Mouse (Mus musculus) lung, postnatal 4 days (tissue): ENCODE measurements at regions not wholly inside any gene's neighbourhood (a gene's known extent, or its start where the extent isn't known, plus 50 kb on each side); places are given as distances from the start of the nearest gene placed in this dataset.

ENCODE experiments used
- DNase-seq, 2 experiments: peaks; one replicate each; pipeline ENCODE4 v3.0.0; 2021

DNA sequence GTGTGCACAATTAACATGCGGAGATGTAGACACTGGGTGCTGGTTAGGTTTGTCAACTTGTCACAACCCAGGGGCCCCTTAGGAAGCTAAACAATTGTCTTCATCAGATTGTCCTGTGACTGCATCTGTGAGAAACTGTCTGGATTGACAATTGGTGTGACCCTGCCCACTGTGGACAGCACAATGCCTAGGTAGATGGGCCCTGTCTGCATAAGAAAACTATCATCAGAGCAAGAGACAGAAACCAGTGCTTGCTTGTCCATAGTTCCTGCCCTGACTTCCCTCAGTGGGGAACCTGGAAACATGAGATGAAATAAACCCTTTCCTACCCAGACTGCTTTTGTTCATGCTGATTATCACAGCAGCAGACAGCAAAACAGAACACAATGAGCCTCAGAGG is 63.5 kb upstream of the Tyw5 start:
- DNase-seq = no peak

DNA sequence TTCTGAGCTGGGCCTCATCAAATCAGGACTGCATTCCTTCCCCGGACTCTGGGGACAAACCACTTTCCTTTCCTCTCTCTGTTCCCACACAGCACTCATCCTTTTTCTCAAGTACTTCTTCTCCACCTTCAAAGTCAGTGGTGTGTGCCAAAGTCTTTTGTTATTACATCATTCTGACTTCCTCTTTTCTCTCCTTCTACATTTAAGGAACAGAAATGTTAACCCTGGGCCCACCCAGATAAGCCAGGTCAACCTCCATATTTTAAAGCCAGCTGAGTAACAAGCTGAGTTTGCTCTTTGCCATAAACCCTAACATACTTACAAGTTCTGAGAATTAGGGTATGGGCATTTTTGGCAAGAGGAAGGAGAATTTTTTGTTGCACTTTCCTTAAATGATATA is 65.3 kb upstream of the Tyw5 start:
- no peak for DNase-seq

DNA sequence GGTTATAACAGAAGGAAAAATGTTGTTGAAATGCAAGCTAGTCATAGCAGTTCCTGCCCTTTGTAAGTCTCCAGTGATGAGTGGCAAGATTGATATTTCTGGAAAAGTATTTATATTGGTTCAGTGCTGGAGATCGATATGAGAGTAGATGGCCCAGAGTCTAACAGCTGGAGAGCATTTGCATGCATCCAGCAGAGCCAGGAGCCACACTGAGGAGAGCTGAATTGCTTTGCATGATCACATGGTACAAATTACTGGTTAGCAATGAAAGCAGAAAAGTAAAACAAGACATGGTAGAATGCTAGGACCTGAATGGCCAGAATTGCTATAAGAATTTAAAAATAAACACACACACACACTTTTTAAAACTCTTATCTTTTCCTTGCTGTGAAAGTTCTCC is 70.8 kb upstream of the Tyw5 start:
- no peak for DNase-seq

DNA sequence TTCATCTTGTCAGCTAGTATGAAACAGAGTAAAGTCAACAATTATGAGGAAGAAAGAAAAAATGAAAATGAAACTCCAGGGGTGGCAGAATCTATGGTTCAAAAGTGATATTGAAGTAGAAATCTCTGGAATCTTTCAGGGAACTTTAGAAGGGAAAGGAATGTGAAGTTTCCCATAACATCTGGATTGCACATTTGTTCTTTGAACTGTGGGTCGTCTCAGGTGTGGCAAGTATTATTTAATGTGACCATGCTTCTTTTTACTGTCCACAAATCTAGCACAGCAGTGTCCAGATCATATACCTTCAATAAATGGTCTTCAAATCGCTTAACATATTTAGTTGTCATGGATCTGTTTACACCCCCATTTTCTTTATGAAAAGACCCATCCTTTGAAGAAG is 71.2 kb upstream of the Tyw5 start:
- no peak for DNase-seq

DNA sequence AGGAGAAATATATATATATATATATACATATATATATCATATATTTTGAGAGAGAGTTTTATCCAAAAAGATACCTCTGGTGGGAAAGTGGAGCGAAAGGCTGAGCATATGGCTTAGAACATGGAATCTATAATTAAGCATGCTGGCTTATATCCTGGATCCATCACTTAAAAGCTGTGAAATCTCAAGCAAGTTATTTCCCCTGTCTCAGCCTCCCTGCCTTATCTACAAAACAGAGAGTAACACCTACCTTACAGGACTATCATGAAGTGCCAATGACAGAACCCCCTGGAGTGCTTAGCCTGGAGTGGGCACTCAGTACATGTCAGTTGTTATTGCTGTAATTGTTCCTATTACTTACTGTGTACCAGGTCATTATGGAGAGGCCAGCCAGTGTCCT is 71.9 kb upstream of the Tyw5 start:
- no peak for DNase-seq

DNA sequence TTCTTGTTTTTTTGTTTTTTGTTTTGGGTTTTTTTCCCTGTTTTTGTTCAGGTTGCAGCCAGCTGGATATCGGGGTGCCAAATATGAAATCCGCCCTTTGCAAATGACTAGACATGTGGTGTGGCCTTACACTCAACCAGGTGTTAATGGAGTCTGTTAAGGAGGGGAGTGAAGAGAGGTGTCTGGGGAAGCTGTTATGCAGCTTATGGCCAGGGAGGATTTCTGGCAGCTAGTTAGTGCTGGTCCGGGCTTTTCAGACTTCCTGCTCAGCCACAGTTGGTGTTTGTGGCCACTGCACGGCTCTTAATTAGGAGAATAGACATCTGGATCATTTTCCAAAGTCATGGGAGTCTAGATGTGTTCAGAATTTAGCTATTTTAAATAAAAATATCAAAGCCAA is 72.7 kb upstream of the Tyw5 start:
- no peak for DNase-seq

DNA sequence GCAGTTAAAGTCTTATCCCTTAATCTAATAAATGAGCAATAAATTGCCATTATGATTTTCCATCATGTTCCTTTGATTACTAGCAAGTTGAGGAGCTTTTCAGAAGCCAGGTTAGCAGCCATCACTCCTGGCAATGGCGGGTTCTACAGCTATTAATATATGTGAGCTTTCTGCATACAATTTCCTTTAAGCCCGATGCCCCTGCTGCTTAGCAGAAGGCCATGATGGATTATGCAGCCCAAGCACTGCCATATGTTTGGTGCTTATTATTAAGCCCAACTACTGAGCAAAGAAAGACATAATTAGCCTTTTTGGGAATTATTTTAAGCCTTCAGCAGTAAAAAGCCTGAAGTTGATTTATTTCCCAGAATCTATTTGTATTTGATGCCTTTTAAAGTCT is 82.3 kb upstream of the Tyw5 start:
- no peak for DNase-seq

DNA sequence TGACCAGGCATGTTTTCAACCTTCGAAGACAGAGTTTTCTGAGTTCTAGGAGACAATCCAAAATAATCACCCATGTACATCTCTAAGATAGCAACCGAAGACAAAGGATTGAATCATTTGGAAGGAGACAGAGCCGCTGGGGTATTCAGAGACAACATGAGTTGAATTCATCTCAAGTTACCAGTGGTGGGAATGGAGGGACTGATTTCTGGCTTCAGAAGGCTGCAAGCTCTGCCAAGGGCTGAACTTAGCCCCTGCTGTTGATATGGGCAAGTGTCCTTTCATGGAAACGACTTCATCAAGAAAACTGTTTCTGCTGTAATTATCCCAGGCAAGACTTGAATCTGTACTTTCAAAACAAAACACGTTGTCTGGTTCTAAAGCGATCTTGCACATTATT is 82.7 kb upstream of the Tyw5 start:
- no peak for DNase-seq

DNA sequence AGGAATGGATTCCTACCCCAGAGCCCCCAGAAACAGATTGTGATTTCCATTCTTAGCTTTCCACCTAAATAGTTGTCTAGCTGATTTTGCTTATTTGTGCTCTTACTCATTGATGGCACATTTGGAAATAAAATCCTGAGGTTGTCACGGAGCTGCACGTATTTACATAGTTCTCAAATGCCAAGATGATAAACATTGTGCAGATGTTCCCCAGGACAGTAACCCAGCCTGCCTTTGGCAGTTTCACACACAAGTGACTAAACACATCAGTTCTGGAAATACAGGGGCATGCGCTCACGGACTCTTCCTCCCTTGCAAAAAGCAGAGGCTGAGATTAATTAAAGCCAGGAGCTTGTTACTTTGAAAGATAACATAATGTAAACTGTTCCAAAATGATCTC is 83.1 kb upstream of the Tyw5 start:
- no peak for DNase-seq

DNA sequence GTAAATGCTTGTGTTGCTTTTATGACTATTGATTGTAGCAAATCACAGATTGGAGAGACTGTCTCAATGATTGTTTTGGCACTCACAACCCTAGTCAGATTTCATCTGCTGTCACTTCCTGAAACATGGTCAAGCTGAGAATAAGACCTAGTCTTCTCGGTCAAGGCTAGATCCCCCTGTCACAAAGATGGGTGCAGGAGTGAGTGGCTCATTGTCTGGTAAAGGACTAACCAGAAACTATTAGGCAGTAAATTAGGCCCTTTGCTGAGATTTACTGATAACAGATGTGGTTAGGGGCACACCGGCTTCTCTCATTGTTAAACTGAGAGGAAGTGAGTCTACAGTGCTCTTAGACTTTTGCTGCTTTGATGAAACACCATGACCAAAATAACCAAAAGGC is 85.8 kb upstream of the Tyw5 start:
- DNase-seq = no peak

DNA sequence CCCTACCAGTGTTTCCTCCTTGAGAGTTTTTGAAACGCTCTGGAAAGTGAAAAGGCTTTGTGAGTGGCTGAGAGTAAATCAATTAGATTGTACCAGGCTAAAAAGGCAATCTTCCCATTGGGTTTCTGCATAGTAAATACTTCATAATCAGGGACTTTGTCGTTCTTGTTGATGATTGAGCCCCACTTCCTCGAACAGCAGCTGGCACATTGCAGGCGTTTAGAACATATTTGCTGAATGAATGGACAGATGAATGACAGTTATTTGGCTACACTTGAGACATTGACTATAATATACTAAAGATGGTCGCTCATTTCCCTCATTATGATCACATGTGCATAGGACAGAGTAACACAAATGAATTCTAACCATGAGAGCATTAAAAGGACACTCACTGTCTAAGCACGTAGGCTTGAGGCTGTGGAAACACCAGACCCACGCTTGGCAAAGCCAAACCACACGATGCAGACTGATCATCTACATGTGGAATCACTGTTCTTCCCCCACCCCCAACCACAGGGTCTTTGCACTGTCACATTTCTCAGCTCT is 90.7 kb upstream of the Tyw5 start:
- no peak for DNase-seq

DNA sequence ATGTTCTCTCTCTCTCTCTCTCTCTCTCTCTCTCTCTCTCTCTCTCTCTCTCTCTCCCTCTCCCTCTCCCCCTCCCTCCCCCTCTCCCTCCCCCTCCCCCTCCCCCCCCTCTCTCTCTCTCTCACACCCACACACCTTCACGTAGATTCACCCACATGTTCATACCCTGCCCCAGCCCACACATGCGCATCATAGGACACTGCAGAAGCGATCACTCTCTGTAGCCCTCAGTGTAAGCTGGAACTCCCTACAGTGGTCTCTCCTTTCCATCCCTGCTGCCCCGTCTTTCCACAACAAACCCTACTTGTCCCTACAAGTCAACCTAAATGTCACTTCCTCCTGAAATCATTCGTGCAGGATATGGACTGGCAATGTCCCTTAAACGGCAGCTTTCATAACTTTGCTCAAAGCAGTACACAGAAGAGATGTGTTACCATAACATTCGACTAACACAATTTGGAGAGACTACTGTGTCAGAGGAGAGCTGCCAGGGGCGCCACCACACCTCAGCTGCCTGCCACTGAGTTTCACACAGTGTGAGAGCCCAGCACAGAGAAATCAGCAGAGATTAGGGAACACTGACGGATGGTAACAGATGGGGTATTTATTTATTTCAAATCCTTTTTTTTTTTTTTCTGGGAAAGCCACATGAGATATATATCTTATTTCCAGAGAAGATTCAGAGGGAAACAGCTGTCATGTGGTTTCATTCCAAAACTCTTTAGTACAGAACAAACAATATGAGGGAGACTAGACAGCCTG is 103.6 kb upstream of the Tyw5 start:
- no peak for DNase-seq

DNA sequence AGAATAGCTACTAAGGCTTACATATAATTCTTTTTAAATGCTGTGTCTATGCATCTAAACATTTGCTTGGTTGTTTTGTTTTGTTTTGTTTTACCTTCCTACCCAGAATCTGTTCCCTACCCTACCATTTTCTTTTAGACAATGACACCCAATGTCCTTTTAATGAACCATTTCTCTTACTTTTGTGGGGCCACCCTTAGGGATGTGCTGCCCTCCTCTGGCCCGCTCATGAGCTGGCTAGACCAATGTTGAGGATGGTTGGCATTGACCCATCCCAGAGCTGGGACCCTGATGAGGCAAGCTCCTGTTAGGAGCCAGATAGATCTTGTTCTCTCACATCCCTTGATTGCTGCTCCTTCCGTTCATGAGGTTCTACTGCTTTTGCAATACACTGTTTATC is 105.0 kb upstream of the Tyw5 start:
- DNase-seq = no peak

DNA sequence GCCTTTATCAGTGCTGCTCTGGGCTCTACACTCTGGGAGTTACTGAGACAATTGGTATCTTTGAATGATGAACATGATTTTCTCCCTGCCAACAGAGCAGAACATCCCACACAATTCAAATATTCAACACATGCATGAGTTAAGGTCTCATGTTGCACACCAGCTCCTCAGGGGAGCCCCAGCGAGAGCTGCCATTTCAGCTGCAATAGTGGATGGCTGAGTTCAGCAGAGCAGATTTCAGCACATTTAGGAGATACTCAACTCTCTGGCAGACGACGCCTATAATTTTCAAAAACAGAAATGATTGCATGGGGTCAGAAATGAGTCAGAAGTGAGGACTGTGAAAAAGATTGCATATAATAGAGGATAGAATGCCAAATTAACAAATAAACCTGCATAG is 105.6 kb upstream of the Tyw5 start:
- DNase-seq = no peak

DNA sequence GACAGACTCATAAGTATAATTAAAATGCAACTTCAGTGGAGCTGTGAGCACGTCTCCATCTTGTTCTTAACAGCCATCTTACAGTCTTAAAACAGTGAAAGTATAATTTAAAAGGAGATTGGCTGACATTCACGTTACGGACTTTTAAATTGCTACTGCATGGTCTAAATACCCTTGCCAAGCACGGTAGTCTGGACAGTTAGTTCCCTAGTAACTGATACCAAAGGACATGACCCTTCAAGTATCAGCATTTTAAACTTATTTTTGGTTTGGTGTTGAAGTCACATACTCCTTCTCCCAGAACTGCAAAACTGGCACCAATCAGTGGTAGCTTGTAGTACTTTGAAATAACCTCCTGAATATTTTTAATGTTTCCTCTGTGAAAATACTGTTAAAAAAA is 119.1 kb upstream of the Tyw5 start:
- DNase-seq = no peak

DNA sequence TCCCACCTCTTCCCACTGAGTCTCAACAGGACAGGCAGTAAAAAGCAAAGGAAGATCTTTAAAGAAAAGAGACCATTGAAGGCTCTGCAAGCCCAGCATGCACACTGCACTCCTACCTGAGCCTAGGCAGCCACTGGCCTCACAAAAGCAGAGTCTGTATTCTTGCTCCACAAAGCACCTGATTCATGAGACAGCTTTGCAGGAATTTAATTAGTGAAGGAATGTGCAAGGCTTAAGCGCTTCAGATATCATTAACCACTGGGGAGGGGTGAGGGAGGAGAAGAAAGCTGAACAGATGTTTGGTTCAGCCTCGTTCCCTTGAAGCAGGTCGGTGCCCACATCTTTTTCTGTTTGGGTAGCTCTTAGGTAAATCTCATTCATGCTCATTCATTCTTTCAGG is 121.8 kb upstream of the Tyw5 start:
- DNase-seq = no peak

DNA sequence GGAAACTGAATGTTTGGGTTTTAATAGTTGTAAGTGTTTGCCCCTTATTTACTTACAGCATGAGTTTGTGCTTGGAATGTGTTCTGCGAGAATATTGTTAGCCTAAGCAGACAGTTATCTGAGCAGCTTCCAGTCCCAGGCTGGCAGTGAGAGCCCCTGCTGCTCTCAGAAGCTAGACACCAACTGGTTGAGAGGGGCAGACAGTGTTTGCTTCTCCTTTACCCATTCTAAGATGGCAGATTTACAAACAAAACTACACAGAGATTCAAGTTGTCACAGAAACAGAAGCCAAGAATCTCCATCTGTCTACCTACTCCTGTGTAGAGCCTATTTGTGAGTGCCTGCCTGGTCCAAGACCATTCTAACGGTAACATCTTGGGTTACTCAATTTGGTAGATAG is 122.4 kb upstream of the Tyw5 start:
- no peak for DNase-seq

DNA sequence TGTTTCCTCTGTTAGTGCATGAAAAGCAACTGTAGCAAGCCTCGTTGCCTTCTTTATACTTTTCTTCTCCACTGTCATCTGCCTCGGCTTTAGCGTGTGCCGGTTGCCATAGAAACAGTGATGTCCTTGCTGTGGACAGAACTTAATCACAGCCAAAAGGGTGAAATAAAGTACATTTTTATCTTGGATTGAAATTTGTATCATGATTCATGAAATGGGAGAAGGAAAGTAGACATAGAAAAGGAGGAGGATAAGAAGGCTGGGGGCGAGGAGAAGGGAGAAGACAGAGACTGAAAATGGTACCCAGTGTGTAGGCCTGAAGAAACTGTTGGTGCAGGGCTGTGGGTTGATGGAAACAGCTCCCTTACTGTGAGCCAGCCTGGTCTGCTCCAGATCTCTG is 130.5 kb upstream of the Tyw5 start:
- DNase-seq = no peak

DNA sequence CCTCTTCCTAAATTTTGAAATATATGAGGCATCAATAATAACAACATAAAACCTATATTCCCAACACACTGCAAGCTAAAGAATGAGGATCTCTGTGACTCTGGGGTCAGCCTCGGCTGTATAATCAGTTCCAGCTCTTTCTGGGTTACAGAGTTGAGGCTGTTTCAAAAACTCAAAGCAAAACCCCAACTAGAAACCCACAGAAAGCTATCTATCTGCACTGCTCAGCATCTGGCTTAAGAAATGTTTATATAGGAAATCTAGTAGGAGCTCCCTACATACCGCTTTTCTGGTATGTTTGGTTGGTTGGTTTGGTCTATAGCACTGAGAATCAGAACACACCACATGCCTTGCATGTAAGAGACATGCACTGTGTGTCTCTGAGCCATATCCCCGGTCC is 137.8 kb upstream of the Tyw5 start:
- no peak for DNase-seq

DNA sequence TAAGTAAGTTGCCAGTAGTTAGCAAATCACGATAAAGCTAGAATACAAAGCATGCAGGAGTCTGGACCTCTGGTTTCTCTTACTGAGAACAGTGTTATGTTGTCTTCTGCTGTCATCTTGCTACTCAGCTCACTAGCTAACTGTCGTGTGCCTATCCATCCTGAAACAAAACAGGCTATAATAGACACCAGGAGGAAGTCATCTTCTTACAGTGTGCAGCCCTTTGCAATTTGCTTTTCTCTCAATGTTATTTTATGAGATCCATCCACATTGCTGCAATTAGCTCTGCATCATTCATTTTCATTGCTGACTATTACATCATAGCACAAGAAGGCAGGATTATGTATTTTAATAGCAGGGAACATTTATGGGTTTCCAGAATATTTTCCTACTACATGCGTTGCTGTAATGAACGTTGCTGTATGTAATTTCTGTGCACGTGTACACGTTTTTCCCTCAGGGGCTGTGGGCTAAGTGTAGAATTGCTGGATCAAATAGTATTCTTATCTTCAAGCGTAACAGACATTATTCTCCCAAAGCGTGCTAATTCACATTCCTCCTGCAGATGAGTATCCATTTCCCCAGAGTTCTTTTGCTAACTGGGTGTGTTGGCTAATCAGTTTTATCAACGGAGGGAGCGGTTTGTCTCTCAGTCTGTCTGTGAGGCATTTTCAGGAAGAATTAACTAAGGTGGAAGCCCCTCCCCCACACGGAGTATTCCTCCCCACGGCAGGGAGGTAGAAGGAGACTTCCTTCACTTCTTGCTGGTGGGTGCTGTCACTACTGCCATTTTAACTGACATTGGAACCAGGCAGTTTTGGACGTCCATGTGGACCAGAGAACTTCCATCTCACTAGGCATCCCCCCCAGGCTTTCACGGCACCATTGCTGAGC is 139.1 kb upstream of the Tyw5 start:
- DNase-seq = no peak

DNA sequence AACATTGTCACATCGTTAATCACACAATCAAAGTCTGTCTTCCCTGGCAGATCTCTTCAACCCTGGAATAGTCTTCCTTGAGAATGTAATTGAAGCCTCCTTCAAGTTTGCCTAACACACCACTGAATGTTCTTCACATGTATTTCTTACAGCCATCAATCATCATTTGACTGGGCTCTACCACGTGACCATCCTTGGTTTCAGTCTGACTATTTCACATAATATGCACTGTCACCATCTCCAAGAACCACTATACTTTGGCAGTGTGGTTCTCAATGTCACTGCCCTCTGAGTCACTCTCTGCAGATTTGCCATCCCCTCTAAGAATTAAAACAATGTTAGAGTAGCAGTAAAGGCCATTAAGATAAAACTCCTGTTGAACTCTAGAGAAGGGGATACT is 154.6 kb upstream of the Tyw5 start:
- no peak for DNase-seq

DNA sequence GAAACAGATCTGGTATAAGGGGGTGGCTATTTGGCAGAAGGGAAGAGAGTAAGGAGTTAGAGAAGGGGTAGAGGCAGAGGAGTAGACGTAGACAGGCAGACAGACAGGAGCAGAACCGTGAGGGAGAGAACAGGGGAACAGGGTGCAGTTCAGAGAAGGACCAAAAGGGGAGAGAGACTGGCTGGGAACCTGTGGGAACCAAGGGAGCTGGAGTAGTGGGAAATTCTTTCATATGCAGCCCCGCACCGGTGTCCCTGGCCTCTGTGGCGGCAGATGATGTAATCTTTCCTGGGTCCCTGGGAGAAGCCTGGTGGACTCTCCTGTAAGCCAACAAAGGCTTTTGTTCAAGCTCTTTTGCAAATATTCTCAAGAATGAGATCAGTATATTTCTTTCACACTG is 157.8 kb upstream of the Tyw5 start:
- DNase-seq = no peak

DNA sequence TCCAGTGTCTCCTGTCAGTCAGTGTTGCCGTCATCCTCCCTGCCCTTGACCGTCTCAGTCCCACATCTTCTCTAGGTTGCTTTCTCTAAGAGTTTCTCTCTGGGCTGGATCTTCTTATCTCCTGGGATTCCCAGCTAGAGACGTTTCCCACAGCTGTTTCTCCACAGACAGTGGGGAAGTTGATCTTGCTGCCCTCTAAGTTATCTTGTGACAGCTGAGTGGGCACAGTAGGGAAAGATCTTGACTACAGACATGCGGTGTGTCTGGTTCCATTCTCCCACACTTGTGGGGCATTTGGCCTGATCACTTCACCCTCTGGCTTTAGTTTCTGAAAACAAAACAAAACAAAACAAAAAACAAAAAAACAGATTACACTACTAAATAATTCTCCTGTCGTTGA is 165.2 kb upstream of the Tyw5 start:
- no peak for DNase-seq

DNA sequence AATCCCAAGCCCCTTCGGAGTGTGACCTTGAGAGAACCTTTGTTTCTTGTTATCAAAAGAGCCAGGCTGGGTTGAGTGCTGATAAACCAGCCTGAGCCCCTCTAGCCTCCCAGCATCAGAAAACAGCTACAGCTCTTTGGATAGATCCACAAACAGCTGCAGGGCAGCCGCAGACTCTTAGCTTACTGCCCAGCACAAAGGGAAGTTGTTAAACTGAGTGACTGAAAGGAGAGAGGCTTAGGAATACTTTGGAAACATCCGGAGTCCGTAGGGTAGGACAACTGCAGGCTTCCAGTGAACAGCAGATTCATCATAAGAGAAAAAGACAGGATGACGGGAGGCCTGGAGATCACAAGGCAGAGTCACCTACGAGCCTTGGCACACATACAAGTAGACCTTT is 166.9 kb upstream of the Tyw5 start:
- DNase-seq = no peak
